Mouse (Mus musculus) lung, postnatal 0 days (tissue): ENCODE measurements around the gene Iah1. TPM values are rescaled to one million over a fixed set of nuclear protein-coding genes. Genes with fewer than 3 reads are reported as not detected.

Source experiments
- ATAC-seq: fragments of 200-750 bp; cut with Nextera tagmentation; 2 replicates; pipeline ENCODE4 v1.8.0; 2017; ENCODE audit warnings: moderate library complexity
- DNase-seq: peaks from one replicate; pipeline ENCODE4 v3.0.0-alpha.2; 2016; ENCODE audit warnings: low spot score
- H3K27ac ChIP-seq: fragments of 300-500 bp; sonication (generic); 2 replicates; pipeline ENCODE4 v1.5.1; 2014; ENCODE audit warnings: antibody characterized with exemption, mild to moderate bottlenecking, low read length, mixed read lengths
- H3K27me3 ChIP-seq: fragments of 300-500 bp; sonication (generic); replicated peaks from 2 replicates; pipeline ENCODE4 v1.6.1; 2014; ENCODE audit warnings: low read length, mixed read lengths; ENCODE audit not compliant: insufficient read depth
- H3K36me3 ChIP-seq: fragments of 300-500 bp; sonication (generic); 2 replicates; pipeline ENCODE4 v1.6.1; 2014; ENCODE audit warnings: low read length, mixed read lengths; ENCODE audit not compliant: insufficient read depth
- H3K4me1 ChIP-seq: fragments of 300-500 bp; sonication (generic); 2 replicates; pipeline ENCODE4 v1.6.1; 2014; ENCODE audit warnings: antibody characterized with exemption, low read depth, low read length, mixed read lengths; ENCODE audit not compliant: insufficient read depth
- H3K4me2 ChIP-seq: fragments of 300-500 bp; sonication (generic); replicated peaks from 2 replicates; pipeline ENCODE4 v1.6.1; 2014; ENCODE audit warnings: low read depth, mild to moderate bottlenecking, low read length, moderate library complexity, mixed read lengths
- H3K4me3 ChIP-seq: fragments of 300-500 bp; sonication (generic); 2 replicates; pipeline ENCODE4 v1.5.1; 2014; ENCODE audit warnings: low read depth, low read length
- H3K9ac ChIP-seq: fragments of 300-500 bp; sonication (generic); replicated peaks from 2 replicates; pipeline ENCODE4 v1.6.1; 2014; ENCODE audit warnings: low read depth, mild to moderate bottlenecking
- H3K9me3 ChIP-seq: fragments of 300-500 bp; sonication (generic); 2 replicates; pipeline ENCODE4 v1.6.1; 2016; ENCODE audit warnings: low read length, mixed read lengths
- CTCF ChIP-seq: IDR thresholded peaks from 2 replicates; pipeline ENCODE4 v1.5.1; 2016; ENCODE audit warnings: antibody characterized with exemption, mild to moderate bottlenecking
- EP300 ChIP-seq: IDR thresholded peaks from 2 replicates; pipeline ENCODE4 v1.6.1; 2016; ENCODE audit warnings: antibody characterized with exemption, mild to moderate bottlenecking, control low read depth
- WGBS: fragments of 180-500 bp; shearing (Covaris S2); extraction: QIAGEN DNeasy Blood & Tissue Kit; methylation state at CpG from one replicate; pipeline ENCODE4 v1.1.7; 2014; 5-methylcytosine and 5-hydroxymethylcytosine counted together
- polyA plus RNA-seq: library from polyadenylated mRNA; unstranded; fragments of >200 nt; fragmentation: Nextera tagmentation; extraction: Ambion mirVana; gene quantifications from 2 replicates; pipeline ENCODE4 v1.2.1, GENCODE M21; 2015

The Iah1 gene
- polyA plus RNA-seq, 1 experiment from 2014 or later: 112 TPM

GRCm38 (mm10) chr12:21285508-21286242 lies 30.5 kb upstream of the Iah1 start:
- peaks cover 14% of the 10 kb centered on the region; the same call in 1 of the 2 replicates for H3K4me1 ChIP-seq
- WGBS: under 1% methylated on average over 44 of the region's 47 CpGs

GRCm38 (mm10) chr12:21286243-21286622 lies 30.0 kb upstream of the Iah1 start, which contains the start of gene Itgb1bp1:
Gene Itgb1bp1, minus strand, starts transcription at chr12:21286284.
- Histone ChIP-seq H3K36me3 (0 out of 2 replicates have a peak, but pooled peaks cover 1% of the 10 kb centered on the region), H3K27ac (peak within 1 kb of the TSS; percentile 78), H3K4me3 (peak within 1 kb of the TSS; percentile 61), H3K9ac (peak within 1 kb of the TSS; percentile 56), H3K4me1 (peaks cover 14% of the 10 kb centered on the region; the same call in 1 of the 2 replicates), H3K27me3 (no peaks in the 10 kb centered on the region), H3K9me3 (no peaks in the 10 kb centered on the region), H3K4me2 (peak within 1 kb of the TSS; percentile 67)
- WGBS: 1% methylated on average over 28 of the region's 28 CpGs
- TF ChIP-seq EP300: no peak
- TF ChIP-seq CTCF: peak; percentile 25; the same call in 1 of the 2 replicates
- peak; percentile 90 for ATAC-seq
- peak; percentile 99 for DNase-seq

More at GRCm38 (mm10) chr12:21285508-21286242, 30.5 kb upstream of the Iah1 start:
- Histone ChIP-seq H3K36me3 (no peaks in the 10 kb centered on the region), H3K27ac (peak overlapping the region; percentile 78), H3K4me2 (peak overlapping the region; percentile 67), H3K27me3 (no peaks in the 10 kb centered on the region), H3K4me3 (peak overlapping the region; percentile 61), H3K9me3 (no peaks in the 10 kb centered on the region), H3K9ac (peak overlapping the region; percentile 56)
- no peak for DNase-seq
- TF ChIP-seq CTCF: no peak
- TF ChIP-seq EP300: no peak
- peak; percentile 70 for ATAC-seq

- Histone ChIP-seq H3K4me2 (peak overlapping the region; percentile 67), H3K36me3 (0 out of 2 replicates have a peak, but pooled peaks cover 5% of the 10 kb centered on the region), H3K27ac (peak overlapping the region; percentile 78), H3K4me3 (peak overlapping the region; percentile 61), H3K27me3 (no peaks in the 10 kb centered on the region), H3K9ac (peak overlapping the region; percentile 56), H3K4me1 (peaks cover 14% of the 10 kb centered on the region; the same call in 1 of the 2 replicates), H3K9me3 (no peaks in the 10 kb centered on the region)
- 19% methylated on average over 18 of the region's 18 CpGs for WGBS
- ATAC-seq (no peak), DNase-seq (peak; percentile 45)
- TF ChIP-seq CTCF (no peak), EP300 (no peak)
Observed at GRCm38 (mm10) chr12:21286712-21287650, 29.2 kb upstream of the Iah1 start.

- H3K36me3 ChIP-seq: peaks cover 16% of the 10 kb centered on the region; the same call in 1 of the 2 replicates
- H3K4me1 ChIP-seq: peaks cover 14% of the 10 kb centered on the region; the same call in 1 of the 2 replicates
- H3K4me3 ChIP-seq: no peak overlapping the region
- peak; percentile 55 for ATAC-seq
- H3K27me3 ChIP-seq: no peaks in the 10 kb centered on the region
- H3K9ac ChIP-seq: no peak overlapping the region
- H3K27ac ChIP-seq: peak overlapping the region; percentile 78
- no peak for TF ChIP-seq CTCF
- no peak for TF ChIP-seq EP300
- no peaks in the 10 kb centered on the region for H3K9me3 ChIP-seq
- peak overlapping the region; percentile 20; the same call in 1 of the 2 replicates for H3K4me2 ChIP-seq
- WGBS: 64% methylated on average over 3 of the region's 3 CpGs
- DNase-seq: peak; percentile 90
Observed at GRCm38 (mm10) chr12:21288716-21289395, 27.3 kb upstream of the Iah1 start.

GRCm38 (mm10) chr12:21289651-21290050 lies 26.5 kb upstream of the Iah1 start:
- no peaks in the 10 kb centered on the region for H3K27me3 ChIP-seq
- peak; percentile 9; the same call in 1 of the 2 replicates for TF ChIP-seq EP300
- no peak for TF ChIP-seq CTCF
- H3K36me3 ChIP-seq: peaks cover 24% of the 10 kb centered on the region
- ATAC-seq: peak; percentile 53
- H3K4me3 ChIP-seq: no peak overlapping the region
- peak overlapping the region; percentile 20; the same call in 1 of the 2 replicates for H3K4me2 ChIP-seq
- peak; percentile 90 for DNase-seq
- H3K9ac ChIP-seq: no peak overlapping the region
- peaks cover 14% of the 10 kb centered on the region; the same call in 1 of the 2 replicates for H3K4me1 ChIP-seq
- H3K27ac ChIP-seq: peak overlapping the region; percentile 78
- 46% methylated on average over 6 of the region's 6 CpGs for WGBS
- no peaks in the 10 kb centered on the region for H3K9me3 ChIP-seq
